Mouse (Mus musculus): ENCODE measurements at regions not wholly inside any gene's neighbourhood (a gene's known extent, or its start where the extent isn't known, plus 50 kb on each side); places are given as distances from the start of the nearest gene placed in this dataset.

DNA sequence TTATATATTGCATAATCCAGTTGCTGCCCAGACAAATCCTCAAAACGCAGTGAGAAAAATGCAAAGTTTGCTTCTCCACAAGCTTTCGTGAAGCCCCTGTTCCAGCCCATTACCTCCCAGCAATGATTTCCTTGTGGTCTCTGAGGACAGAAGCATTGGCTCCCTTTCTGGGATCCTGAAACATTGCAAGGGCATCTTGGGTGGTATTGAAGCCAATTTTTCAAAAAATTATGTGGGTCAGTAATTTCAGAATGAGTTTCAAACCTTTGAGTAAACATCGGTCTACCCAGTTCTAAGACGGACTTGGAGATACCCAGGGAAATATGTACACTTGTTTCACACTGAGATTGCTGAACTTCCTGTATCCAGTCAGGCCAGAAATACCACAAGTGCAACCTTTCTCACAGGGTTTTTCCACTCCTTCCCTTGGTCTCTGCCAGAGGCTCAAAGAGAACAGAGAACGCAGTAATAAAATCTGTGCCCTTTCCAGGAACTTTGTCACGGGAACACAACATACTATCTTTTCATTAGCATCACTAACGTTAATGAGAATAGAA lies 321.8 kb upstream of the Pitrm1 start:
- WGBS, result 87% methylated on average over 7 of the region's 7 CpGs
- ATAC-seq (replicated peaks; ENCODE audit: insufficient number of reproducible peaks, low FRiP score, low TSS enrichment, low read depth), result no peak

DNA sequence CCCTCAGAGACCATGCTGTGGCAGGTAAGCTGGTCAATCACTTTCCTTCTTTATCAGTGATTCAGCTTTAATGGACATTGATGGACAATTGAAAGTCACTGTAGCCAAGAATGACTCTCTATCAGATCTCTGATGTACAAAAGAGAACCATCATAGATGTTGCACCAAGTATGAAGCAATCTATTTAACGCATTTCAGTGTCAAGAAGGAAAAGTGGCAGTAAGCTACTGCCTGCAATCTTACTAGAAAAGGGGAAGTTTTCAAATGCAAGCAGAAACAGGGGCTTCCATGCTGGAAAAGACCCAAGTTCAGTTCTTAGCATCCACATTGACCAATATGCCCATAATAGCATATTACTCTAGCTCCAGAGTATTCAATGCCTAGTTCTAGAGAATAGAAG lies 319.7 kb upstream of the Pitrm1 start:
- H3K27ac ChIP-seq (replicated peaks; ENCODE audit: low read depth, low read length), result no peak overlapping the region
- no peak overlapping the region for H3K4me3 ChIP-seq (ENCODE audit: low read depth, low read length)
- no peak overlapping the region for H3K4me2 ChIP-seq (ENCODE audit: low read depth, low read length)
- no peaks in the 10 kb centered on the region for H3K4me1 ChIP-seq (ENCODE audit: control insufficient read depth, insufficient read depth, low read length)
- no peaks in the 10 kb centered on the region for H3K36me3 ChIP-seq (replicated peaks; ENCODE audit: control insufficient read depth, insufficient read depth, low read depth, low read length)
- DNase-seq (ENCODE audit: low spot score) (no peak), ATAC-seq (replicated peaks; ENCODE audit: insufficient number of reproducible peaks, low FRiP score, low TSS enrichment, low read depth) (no peak)
- 91% methylated on average over 1 of the region's 1 CpGs for WGBS
- no peak overlapping the region for H3K9ac ChIP-seq (replicated peaks; ENCODE audit: low read length)
- H3K9me3 ChIP-seq (replicated peaks; ENCODE audit: control insufficient read depth, low read length), result no peaks in the 10 kb centered on the region
- H3K27me3 ChIP-seq (ENCODE audit: control insufficient read depth, insufficient read depth, low read length), result no peaks in the 10 kb centered on the region

More for the DNA sequence above, 321.8 kb upstream of the Pitrm1 start:
- no peaks in the 10 kb centered on the region for H3K4me1 ChIP-seq (ENCODE audit: control insufficient read depth, insufficient read depth, low read length)
- no peak overlapping the region for H3K4me3 ChIP-seq (ENCODE audit: low read depth, low read length)
- H3K27ac ChIP-seq (replicated peaks; ENCODE audit: low read depth, low read length), result no peak overlapping the region
- H3K9ac ChIP-seq (replicated peaks; ENCODE audit: low read length), result no peak overlapping the region
- no peaks in the 10 kb centered on the region for H3K9me3 ChIP-seq (replicated peaks; ENCODE audit: control insufficient read depth, low read length)
- no peak for DNase-seq (ENCODE audit: low spot score)
- H3K36me3 ChIP-seq (replicated peaks; ENCODE audit: control insufficient read depth, insufficient read depth, low read depth, low read length), result no peaks in the 10 kb centered on the region
- H3K27me3 ChIP-seq (ENCODE audit: control insufficient read depth, insufficient read depth, low read length), result no peaks in the 10 kb centered on the region
- no peak overlapping the region for H3K4me2 ChIP-seq (ENCODE audit: low read depth, low read length)

DNA sequence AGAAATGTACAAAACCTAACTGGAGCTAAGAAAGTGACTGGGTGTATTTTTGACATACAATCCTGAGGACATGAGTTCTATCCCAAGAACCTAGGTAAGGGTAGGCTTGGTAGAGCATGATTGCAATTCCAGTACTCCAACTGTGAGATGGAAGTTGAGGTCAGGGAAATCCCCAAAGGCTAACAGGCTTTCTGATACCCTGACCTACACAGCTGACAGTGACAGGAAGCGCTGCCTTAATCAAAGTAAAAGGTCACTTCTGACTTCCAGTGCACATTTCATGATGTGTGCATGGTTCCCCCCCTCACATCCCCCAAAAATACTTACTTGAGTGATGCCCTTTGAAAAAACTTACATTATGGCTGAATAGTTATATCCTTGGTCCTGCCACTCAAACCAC lies 312.6 kb upstream of the Pitrm1 start:
- ATAC-seq (replicated peaks; ENCODE audit: insufficient number of reproducible peaks, low FRiP score, low TSS enrichment, low read depth) (no peak), DNase-seq (ENCODE audit: low spot score) (no peak)
- Histone ChIP-seq H3K9me3 (replicated peaks; ENCODE audit: control insufficient read depth, low read length) (no peaks in the 10 kb centered on the region), H3K4me3 (ENCODE audit: low read depth, low read length) (no peak overlapping the region), H3K4me1 (ENCODE audit: control insufficient read depth, insufficient read depth, low read length) (no peaks in the 10 kb centered on the region), H3K4me2 (ENCODE audit: low read depth, low read length) (no peak overlapping the region), H3K27me3 (ENCODE audit: control insufficient read depth, insufficient read depth, low read length) (no peaks in the 10 kb centered on the region), H3K27ac (replicated peaks; ENCODE audit: low read depth, low read length) (no peak overlapping the region), H3K9ac (replicated peaks; ENCODE audit: low read length) (no peak overlapping the region), H3K36me3 (replicated peaks; ENCODE audit: control insufficient read depth, insufficient read depth, low read depth, low read length) (no peaks in the 10 kb centered on the region)
- WGBS, result 80% methylated on average over 1 of the region's 1 CpGs

DNA sequence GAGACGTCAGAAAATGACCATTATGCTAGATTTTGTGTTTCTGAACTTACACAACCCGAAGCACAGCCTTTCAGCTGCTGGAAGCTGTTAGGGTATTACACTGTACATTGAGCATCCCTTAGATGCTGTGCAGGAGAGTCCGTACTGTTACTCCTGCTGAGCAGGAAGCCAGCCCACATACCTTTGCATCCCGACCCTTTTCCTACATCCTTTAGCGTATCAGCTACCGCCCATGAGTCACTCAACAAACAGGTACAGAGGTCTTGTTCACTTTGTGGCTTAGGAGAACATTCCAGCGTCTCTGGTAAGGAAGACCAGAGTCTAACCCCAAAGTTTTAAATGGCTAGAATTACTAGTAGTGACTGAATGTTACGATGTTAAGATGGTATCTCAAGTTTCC lies 311.4 kb upstream of the Pitrm1 start:
- no peak overlapping the region for H3K4me2 ChIP-seq (ENCODE audit: low read depth, low read length)
- no peak overlapping the region for H3K4me3 ChIP-seq (ENCODE audit: low read depth, low read length)
- H3K27ac ChIP-seq (replicated peaks; ENCODE audit: low read depth, low read length), result no peak overlapping the region
- H3K27me3 ChIP-seq (ENCODE audit: control insufficient read depth, insufficient read depth, low read length), result no peaks in the 10 kb centered on the region
- WGBS, result 83% methylated on average over 8 of the region's 8 CpGs
- H3K36me3 ChIP-seq (replicated peaks; ENCODE audit: control insufficient read depth, insufficient read depth, low read depth, low read length), result no peaks in the 10 kb centered on the region
- no peak for ATAC-seq (replicated peaks; ENCODE audit: insufficient number of reproducible peaks, low FRiP score, low TSS enrichment, low read depth)
- no peaks in the 10 kb centered on the region for H3K9me3 ChIP-seq (replicated peaks; ENCODE audit: control insufficient read depth, low read length)
- no peak for DNase-seq (ENCODE audit: low spot score)
- no peak overlapping the region for H3K9ac ChIP-seq (replicated peaks; ENCODE audit: low read length)
- H3K4me1 ChIP-seq (ENCODE audit: control insufficient read depth, insufficient read depth, low read length), result no peaks in the 10 kb centered on the region

DNA sequence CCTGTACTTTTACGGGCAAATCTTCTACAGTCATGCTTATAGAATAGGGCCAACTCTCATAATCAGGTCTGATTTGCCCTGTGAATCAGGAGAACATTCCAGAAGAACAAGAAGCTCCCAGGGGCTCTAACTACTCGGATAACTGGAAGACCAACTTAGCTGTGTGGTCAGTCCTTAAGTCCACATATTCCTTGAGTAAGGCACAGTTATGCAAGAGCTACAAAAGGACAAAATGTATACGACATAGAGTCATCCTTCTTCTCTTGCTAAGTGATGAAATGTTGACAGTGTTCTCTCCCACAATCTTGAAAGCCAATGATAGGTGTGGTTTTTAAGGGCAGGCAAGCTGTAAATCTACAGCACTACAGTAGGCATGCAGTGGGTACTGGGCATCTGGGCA lies 310.7 kb upstream of the Pitrm1 start:
- Histone ChIP-seq H3K9me3 (replicated peaks; ENCODE audit: control insufficient read depth, low read length) (no peaks in the 10 kb centered on the region), H3K36me3 (replicated peaks; ENCODE audit: control insufficient read depth, insufficient read depth, low read depth, low read length) (no peaks in the 10 kb centered on the region), H3K27ac (replicated peaks; ENCODE audit: low read depth, low read length) (no peak overlapping the region), H3K4me2 (ENCODE audit: low read depth, low read length) (no peak overlapping the region), H3K9ac (replicated peaks; ENCODE audit: low read length) (no peak overlapping the region), H3K4me1 (ENCODE audit: control insufficient read depth, insufficient read depth, low read length) (no peaks in the 10 kb centered on the region), H3K4me3 (ENCODE audit: low read depth, low read length) (no peak overlapping the region), H3K27me3 (ENCODE audit: control insufficient read depth, insufficient read depth, low read length) (no peaks in the 10 kb centered on the region)
- DNase-seq (ENCODE audit: low spot score) (no peak), ATAC-seq (replicated peaks; ENCODE audit: insufficient number of reproducible peaks, low FRiP score, low TSS enrichment, low read depth) (no peak)
- WGBS, result 87% methylated on average over 3 of the region's 3 CpGs

DNA sequence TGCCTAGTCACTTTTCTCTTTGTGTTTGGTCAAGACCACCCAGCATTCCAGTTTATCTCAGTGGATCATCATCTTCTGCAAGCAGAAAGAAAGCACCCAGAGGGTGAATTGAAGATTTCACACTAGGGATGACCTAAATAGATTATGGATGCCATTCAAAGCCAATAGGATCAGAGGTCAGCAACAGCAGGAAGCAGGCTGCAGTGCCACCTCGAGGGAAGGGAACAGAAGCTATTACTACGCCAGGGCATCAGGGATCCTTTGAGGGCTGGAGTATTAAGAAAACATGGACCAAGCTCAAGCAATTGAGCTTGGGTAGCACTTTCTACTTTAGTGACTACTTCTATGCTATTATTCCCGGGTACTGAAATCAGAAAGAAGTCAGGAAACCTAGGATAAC lies 307.1 kb upstream of the Pitrm1 start:
- no peak overlapping the region for H3K27ac ChIP-seq (replicated peaks; ENCODE audit: low read depth, low read length)
- H3K9ac ChIP-seq (replicated peaks; ENCODE audit: low read length), result no peak overlapping the region
- ATAC-seq (replicated peaks; ENCODE audit: insufficient number of reproducible peaks, low FRiP score, low TSS enrichment, low read depth), result no peak
- no peaks in the 10 kb centered on the region for H3K4me1 ChIP-seq (ENCODE audit: control insufficient read depth, insufficient read depth, low read length)
- H3K4me3 ChIP-seq (ENCODE audit: low read depth, low read length), result no peak overlapping the region
- WGBS, result 38% methylated on average over 3 of the region's 3 CpGs
- H3K4me2 ChIP-seq (ENCODE audit: low read depth, low read length), result no peak overlapping the region
- no peaks in the 10 kb centered on the region for H3K36me3 ChIP-seq (replicated peaks; ENCODE audit: control insufficient read depth, insufficient read depth, low read depth, low read length)
- no peak for DNase-seq (ENCODE audit: low spot score)
- H3K27me3 ChIP-seq (ENCODE audit: control insufficient read depth, insufficient read depth, low read length), result no peaks in the 10 kb centered on the region
- no peaks in the 10 kb centered on the region for H3K9me3 ChIP-seq (replicated peaks; ENCODE audit: control insufficient read depth, low read length)

DNA sequence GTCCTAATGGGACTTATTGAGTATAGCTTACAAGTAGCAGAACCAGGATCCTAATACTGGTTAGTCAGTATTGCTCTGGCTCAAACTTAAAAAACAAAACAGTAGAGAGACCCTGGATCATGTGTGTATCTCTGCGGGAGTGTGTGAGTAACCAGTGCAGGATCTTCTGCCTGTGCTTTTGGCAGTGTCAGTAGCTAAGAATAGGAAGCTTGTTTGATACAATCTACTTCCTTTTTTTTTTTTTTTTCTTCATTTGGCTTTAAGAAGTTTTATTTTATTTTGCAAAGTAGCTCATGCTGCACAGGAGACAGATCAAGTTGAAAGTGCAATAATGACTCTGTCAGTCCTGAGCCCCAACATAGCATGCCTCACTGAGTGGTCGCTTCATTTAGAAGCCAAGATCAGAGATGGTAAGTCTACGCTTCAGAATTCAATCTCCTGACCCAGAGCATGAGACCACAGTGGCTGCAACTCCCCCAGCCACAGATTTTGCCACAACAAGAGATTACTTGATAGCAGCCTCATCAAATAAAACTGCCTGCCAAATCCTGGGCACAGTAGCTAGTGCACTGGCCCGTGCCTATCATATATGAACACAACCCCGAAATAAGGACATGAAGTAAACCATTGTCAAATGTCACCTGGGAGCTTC lies 306.4 kb upstream of the Pitrm1 start:
- Histone ChIP-seq H3K4me1 (ENCODE audit: control insufficient read depth, insufficient read depth, low read length) (no peaks in the 10 kb centered on the region), H3K27ac (replicated peaks; ENCODE audit: low read depth, low read length) (no peak overlapping the region), H3K4me3 (ENCODE audit: low read depth, low read length) (no peak overlapping the region), H3K9ac (replicated peaks; ENCODE audit: low read length) (no peak overlapping the region), H3K27me3 (ENCODE audit: control insufficient read depth, insufficient read depth, low read length) (no peaks in the 10 kb centered on the region), H3K36me3 (replicated peaks; ENCODE audit: control insufficient read depth, insufficient read depth, low read depth, low read length) (no peaks in the 10 kb centered on the region), H3K4me2 (ENCODE audit: low read depth, low read length) (no peak overlapping the region), H3K9me3 (replicated peaks; ENCODE audit: control insufficient read depth, low read length) (no peaks in the 10 kb centered on the region)
- 88% methylated on average over 5 of the region's 5 CpGs for WGBS
- ATAC-seq (replicated peaks; ENCODE audit: insufficient number of reproducible peaks, low FRiP score, low TSS enrichment, low read depth), result no peak
- DNase-seq (ENCODE audit: low spot score), result no peak

DNA sequence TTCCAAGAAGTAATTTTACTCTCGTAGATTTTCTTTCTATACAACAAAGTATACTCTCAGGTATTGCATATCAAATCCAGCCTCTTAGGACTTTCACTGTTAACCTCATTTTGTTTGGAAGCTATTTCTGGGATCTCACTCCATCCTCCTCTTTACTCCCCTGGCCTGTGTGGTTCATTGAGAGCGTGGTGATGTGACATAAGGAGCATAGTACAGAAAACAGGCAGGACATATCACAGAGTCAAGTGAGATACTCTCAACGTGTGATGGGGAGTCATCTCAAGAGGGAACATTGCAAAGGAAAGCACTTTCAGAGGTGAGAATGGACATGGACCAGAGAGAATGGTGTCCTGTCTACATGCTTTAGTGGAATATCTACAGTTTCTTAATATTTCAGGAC lies 297.8 kb upstream of the Pitrm1 start:
- Histone ChIP-seq H3K9ac (replicated peaks; ENCODE audit: low read length) (no peak overlapping the region), H3K27me3 (ENCODE audit: control insufficient read depth, insufficient read depth, low read length) (no peaks in the 10 kb centered on the region), H3K4me1 (ENCODE audit: control insufficient read depth, insufficient read depth, low read length) (no peaks in the 10 kb centered on the region), H3K4me3 (ENCODE audit: low read depth, low read length) (no peak overlapping the region), H3K27ac (replicated peaks; ENCODE audit: low read depth, low read length) (no peak overlapping the region), H3K9me3 (replicated peaks; ENCODE audit: control insufficient read depth, low read length) (no peaks in the 10 kb centered on the region), H3K36me3 (replicated peaks; ENCODE audit: control insufficient read depth, insufficient read depth, low read depth, low read length) (no peaks in the 10 kb centered on the region), H3K4me2 (ENCODE audit: low read depth, low read length) (no peak overlapping the region)
- ATAC-seq (replicated peaks; ENCODE audit: insufficient number of reproducible peaks, low FRiP score, low TSS enrichment, low read depth), result no peak
- DNase-seq (ENCODE audit: low spot score), result no peak
- WGBS, result 85% methylated on average over 3 of the region's 3 CpGs

Data from embryonic facial prominence, embryonic 11.5 days (tissue).